Mouse (Mus musculus) hindbrain, postnatal 0 days (tissue): ENCODE results near the gene Glb1. TPM values are rescaled to one million over a fixed set of nuclear protein-coding genes. Genes with fewer than 3 reads are reported as not detected.

Experiments used
- ATAC-seq: fragments of 200-750 bp; cut with Nextera tagmentation; 2 replicates; pipeline ENCODE4 v1.8.0; 2017; ENCODE audit warnings: mild to moderate bottlenecking, moderate TSS enrichment, moderate library complexity
- DNase-seq: peaks from one replicate; pipeline ENCODE4 v3.0.0-alpha.2; 2015; ENCODE audit warnings: low spot score
- H3K27ac ChIP-seq: fragments of 300-500 bp; sonication (generic); 2 replicates; pipeline ENCODE4 v1.5.1; 2014; ENCODE audit warnings: mild to moderate bottlenecking
- H3K27me3 ChIP-seq: fragments of 300-500 bp; sonication (generic); 2 replicates; pipeline ENCODE4 v1.6.1; 2014; ENCODE audit warnings: low read length, mixed read lengths; ENCODE audit not compliant: insufficient read depth
- H3K36me3 ChIP-seq: fragments of 300-500 bp; sonication (generic); 2 replicates; pipeline ENCODE4 v1.6.1; 2014; ENCODE audit warnings: low read length, mixed read lengths; ENCODE audit not compliant: insufficient read depth
- H3K4me1 ChIP-seq: fragments of 300-500 bp; sonication (generic); 2 replicates; pipeline ENCODE4 v1.6.1; 2014; ENCODE audit warnings: antibody characterized with exemption, low read length, mixed read lengths; ENCODE audit not compliant: insufficient read depth
- H3K4me2 ChIP-seq: fragments of 300-500 bp; sonication (generic); 2 replicates; pipeline ENCODE4 v1.6.1; 2014; ENCODE audit warnings: low read depth, mild to moderate bottlenecking, low read length, moderate library complexity, mixed read lengths
- H3K4me3 ChIP-seq: fragments of 300-500 bp; sonication (generic); 2 replicates; pipeline ENCODE4 v1.5.1; 2014; ENCODE audit warnings: low read length
- H3K9ac ChIP-seq: fragments of 300-500 bp; sonication (generic); replicated peaks from 2 replicates; pipeline ENCODE4 v1.6.1; 2014; ENCODE audit warnings: mild to moderate bottlenecking, low read length, moderate library complexity, mixed read lengths
- H3K9me3 ChIP-seq: fragments of 300-500 bp; sonication (generic); 2 replicates; pipeline ENCODE4 v1.6.1; 2016; ENCODE audit warnings: low read length, mixed read lengths
- CTCF ChIP-seq: IDR thresholded peaks from 2 replicates; pipeline ENCODE4 v1.5.1; 2016; ENCODE audit warnings: antibody characterized with exemption, control low read depth, low read depth
- WGBS: fragments of 180-500 bp; shearing (Covaris S2); extraction: QIAGEN DNeasy Blood & Tissue Kit; methylation state at CpG from one replicate; pipeline ENCODE4 v1.1.7; 2014; 5-methylcytosine and 5-hydroxymethylcytosine counted together
- polyA plus RNA-seq: library from polyadenylated mRNA; unstranded; fragments of >200 nt; fragmentation: Nextera tagmentation; extraction: Ambion mirVana; gene quantifications from 2 replicates; pipeline ENCODE4 v1.2.1, GENCODE M21; 2015
- total RNA-seq: library from RNA; depleted of rRNA; stranded (reverse); fragments of >200 nt; gene quantifications from 2 replicates; pipeline ENCODE4 v1.2.3, GENCODE M21; 2014

Glb1 gene
- total and polyA plus RNA-seq, 2 experiments from 2014 or later: 36.2 to 41.9 TPM

DNA sequence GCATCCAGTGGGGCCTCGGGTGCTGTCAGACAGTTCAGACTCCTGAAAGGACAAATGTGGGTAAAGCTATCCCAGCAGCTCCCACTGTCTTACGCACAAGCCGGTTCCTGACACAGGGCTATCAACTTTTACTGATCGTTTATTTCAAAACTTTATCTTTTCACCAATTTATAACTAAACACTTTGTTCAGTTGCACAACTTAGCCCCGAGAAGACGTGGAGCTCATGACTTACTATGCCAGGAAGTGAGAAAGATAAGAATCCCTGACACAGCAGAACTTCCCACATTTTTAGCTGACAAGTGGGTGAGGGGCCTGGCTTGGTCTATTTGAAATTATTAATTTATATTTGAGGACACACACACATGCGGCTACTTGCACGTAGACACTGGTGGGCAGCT is 6.2 kb upstream of the Glb1 start:
- no peak for TF ChIP-seq CTCF
- H3K4me3 ChIP-seq: no peak overlapping the region
- 88% methylated on average over 8 of the region's 8 CpGs for WGBS
- ATAC-seq (no peak), DNase-seq (no peak)
- no peak overlapping the region for H3K4me2 ChIP-seq
- H3K9me3 ChIP-seq: no peaks in the 10 kb centered on the region
- H3K9ac ChIP-seq: no peak overlapping the region
- H3K36me3 ChIP-seq: no peaks in the 10 kb centered on the region
- no peaks in the 10 kb centered on the region for H3K4me1 ChIP-seq
- H3K27me3 ChIP-seq: no peaks in the 10 kb centered on the region
- H3K27ac ChIP-seq: no peak overlapping the region

DNA sequence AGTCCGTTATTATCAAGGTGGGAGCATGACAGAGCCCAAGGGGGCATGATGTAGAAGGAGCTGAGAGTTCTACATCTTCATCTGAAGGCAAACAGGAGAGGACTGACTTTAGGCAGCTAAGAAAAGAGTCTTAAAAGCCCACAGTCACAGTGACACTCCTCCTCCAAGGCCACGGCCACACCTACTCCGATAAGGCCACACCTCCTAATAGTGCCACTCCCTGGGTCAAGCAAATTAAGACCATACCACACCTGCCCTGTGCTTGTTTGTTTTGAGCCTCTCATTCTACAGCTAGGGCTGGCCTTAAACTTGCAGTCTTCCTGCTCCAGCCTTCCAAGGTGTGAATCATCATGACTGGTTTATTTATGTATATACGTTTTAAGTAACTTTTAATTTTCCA is 5.6 kb upstream of the Glb1 start:
- no peak overlapping the region for H3K4me2 ChIP-seq
- TF ChIP-seq CTCF: no peak
- 89% methylated on average over 4 of the region's 4 CpGs for WGBS
- DNase-seq (no peak), ATAC-seq (no peak)
- no peak overlapping the region for H3K9ac ChIP-seq
- no peaks in the 10 kb centered on the region for H3K36me3 ChIP-seq
- no peak overlapping the region for H3K4me3 ChIP-seq
- H3K27ac ChIP-seq: no peak overlapping the region
- no peaks in the 10 kb centered on the region for H3K4me1 ChIP-seq
- H3K27me3 ChIP-seq: no peaks in the 10 kb centered on the region
- no peaks in the 10 kb centered on the region for H3K9me3 ChIP-seq

DNA sequence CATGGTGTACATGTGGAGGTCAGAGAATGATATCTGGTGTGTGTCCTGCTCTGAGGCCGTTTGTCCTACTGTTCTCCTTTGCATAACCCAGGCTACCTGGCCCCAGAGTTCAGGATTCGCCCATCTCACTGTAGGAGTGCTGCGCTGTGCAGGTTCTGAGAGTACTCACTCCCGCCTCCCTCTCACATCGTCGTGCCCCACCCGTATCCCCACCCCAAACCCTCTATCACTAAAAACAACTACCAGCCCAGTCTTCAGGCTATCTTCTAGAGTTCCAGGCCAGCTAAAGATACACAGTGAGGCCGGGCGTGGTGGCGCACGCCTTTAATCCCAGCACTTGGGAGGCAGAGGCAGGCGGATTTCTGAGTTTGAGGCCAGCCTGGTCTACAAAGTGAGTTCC is 1.2 kb upstream of the Glb1 start:
- H3K4me2 ChIP-seq: no peak overlapping the region
- no peaks in the 10 kb centered on the region for H3K9me3 ChIP-seq
- no peak overlapping the region for H3K27ac ChIP-seq
- no peak overlapping the region for H3K9ac ChIP-seq
- H3K27me3 ChIP-seq: no peaks in the 10 kb centered on the region
- ATAC-seq: no peak
- no peak for TF ChIP-seq CTCF
- 0 out of 2 replicates have a peak, but pooled peaks cover under 1% of the 10 kb centered on the region for H3K36me3 ChIP-seq
- WGBS: 93% methylated on average over 12 of the region's 12 CpGs
- DNase-seq: no peak
- no peak overlapping the region for H3K4me3 ChIP-seq
- peaks cover 8% of the 10 kb centered on the region for H3K4me1 ChIP-seq

DNA sequence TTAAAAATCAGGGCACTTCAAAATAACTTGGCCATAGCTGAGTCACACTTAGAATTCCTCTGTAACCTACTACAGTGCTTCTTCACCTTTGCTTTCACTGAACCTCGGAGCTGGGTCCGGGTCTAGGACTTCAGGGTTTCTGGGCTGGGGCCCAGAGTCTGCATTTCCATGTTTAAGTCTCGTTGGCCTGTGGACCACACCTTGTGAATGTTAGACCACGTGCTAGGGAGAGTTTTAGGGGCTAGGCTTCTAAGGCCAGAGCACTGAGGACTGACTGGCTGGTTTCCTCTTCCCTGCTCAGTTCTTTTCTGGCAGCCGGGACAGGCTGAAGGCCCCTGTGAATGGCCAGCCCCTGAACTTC is 308 bp upstream of the Glb1 start:
- 20% methylated on average over 5 of the region's 5 CpGs for WGBS
- DNase-seq (no peak), ATAC-seq (no peak)
- H3K4me2 ChIP-seq: peak overlapping the region; percentile 80
- H3K9me3 ChIP-seq: no peaks in the 10 kb centered on the region
- no peak for TF ChIP-seq CTCF
- peak overlapping the region; percentile 82 for H3K9ac ChIP-seq
- H3K4me3 ChIP-seq: peak overlapping the region; percentile 88
- H3K27ac ChIP-seq: peak overlapping the region; percentile 94; the same call in 1 of the 2 replicates
- peaks cover 8% of the 10 kb centered on the region for H3K4me1 ChIP-seq
- no peaks in the 10 kb centered on the region for H3K27me3 ChIP-seq
- 0 out of 2 replicates have a peak, but pooled peaks cover 5% of the 10 kb centered on the region for H3K36me3 ChIP-seq

DNA sequence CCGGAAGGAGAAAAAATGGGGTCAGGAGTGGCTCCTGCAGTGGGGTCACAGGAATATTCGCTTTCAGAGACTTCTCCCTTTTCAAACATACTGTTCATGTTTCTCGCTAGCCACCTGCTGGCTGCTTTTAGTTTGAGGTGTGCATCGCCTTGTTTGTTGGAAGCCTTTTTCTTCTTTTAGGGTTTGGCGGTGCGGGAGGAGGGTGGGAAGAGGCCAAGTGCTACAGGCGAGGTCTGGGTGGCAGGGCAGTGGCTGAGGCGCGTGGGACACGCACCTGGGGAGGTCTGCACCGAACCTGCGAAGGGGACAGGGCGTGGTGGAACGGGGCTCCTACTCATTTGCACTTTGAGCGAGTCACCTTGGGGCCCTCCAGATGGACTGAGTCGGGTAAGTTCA is 807 bp downstream of the Glb1 start:
- TF ChIP-seq CTCF: peak; percentile 58

DNA sequence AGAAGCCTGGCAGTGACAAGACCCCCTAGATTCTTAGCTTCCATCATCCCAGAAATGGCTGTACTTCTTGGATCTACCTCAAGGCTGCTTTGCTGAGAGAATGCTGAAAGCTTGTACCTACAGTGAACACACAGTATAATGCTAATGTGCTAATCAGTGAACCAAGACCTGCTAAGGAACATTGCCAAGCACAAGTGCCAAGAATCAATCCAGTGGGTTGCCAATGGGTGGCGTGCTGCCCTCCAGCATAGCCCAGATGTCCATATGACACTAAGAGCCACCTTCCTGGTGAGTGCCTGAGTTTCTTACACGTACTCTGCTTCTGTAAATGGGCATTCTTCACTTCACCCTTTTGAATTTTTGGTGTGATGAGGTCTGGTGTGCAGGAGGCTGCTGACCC is 6.8 kb downstream of the Glb1 start:
- no peak; the same call in 1 of the 2 replicates for TF ChIP-seq CTCF
- WGBS: 40% methylated on average over 2 of the region's 2 CpGs
- Histone ChIP-seq H3K4me3 (no peak overlapping the region), H3K36me3 (peaks cover 11% of the 10 kb centered on the region; the same call in 1 of the 2 replicates), H3K4me1 (no peaks in the 10 kb centered on the region), H3K27ac (no peak overlapping the region), H3K9me3 (no peaks in the 10 kb centered on the region), H3K4me2 (no peak overlapping the region), H3K9ac (no peak overlapping the region), H3K27me3 (no peaks in the 10 kb centered on the region)
- peak; percentile 33 for DNase-seq
- 0 out of 2 replicates have a peak, but pooled peaks have one; percentile 38 for ATAC-seq

More for the DNA sequence above, 807 bp downstream of the Glb1 start:
- Histone ChIP-seq H3K27me3 (no peaks in the 10 kb centered on the region), H3K36me3 (0 out of 2 replicates have a peak, but pooled peaks cover 5% of the 10 kb centered on the region), H3K4me3 (peak overlapping the region; percentile 88), H3K4me1 (peaks cover 8% of the 10 kb centered on the region), H3K9me3 (no peaks in the 10 kb centered on the region), H3K27ac (peak overlapping the region; percentile 94), H3K9ac (peak overlapping the region; percentile 82), H3K4me2 (peak overlapping the region; percentile 80)
- no peak for ATAC-seq
- WGBS: 5% methylated on average over 16 of the region's 16 CpGs
- peak; percentile 56 for DNase-seq

DNA sequence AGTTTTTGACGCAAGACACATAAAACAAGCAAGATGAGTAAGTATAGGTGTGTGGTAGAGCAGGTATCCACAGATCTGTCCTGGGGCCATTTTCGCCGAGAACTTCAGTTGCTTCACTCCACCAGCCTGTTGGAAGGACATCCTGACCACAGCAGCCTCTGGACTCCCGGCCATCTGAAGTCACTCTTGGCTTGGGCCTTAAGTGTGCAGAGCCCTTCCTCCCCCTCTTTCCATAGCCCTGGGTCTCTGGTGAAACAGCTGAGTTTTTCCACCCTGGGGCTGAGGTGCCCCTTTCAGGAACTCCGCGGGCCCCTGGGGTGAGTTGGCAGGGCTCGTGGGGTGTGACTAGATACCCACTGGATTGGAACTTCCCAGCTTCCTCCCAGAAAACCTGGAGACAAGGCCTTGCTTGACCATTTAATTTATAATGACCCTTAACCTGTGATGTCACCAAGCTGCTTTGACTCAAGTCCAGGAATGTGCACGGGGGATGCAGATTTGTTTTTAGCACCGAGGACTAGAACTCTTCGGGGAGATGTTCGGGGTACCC is 9.5 kb downstream of the Glb1 start:
- DNase-seq: no peak
- no peaks in the 10 kb centered on the region for H3K4me1 ChIP-seq
- H3K27me3 ChIP-seq: no peaks in the 10 kb centered on the region
- no peak overlapping the region for H3K27ac ChIP-seq
- H3K9ac ChIP-seq: no peak overlapping the region
- no peaks in the 10 kb centered on the region for H3K9me3 ChIP-seq
- WGBS: 95% methylated on average over 11 of the region's 11 CpGs
- H3K4me3 ChIP-seq: no peak overlapping the region
- TF ChIP-seq CTCF: no peak
- H3K36me3 ChIP-seq: peaks cover 6% of the 10 kb centered on the region; the same call in 1 of the 2 replicates
- no peak for ATAC-seq
- H3K4me2 ChIP-seq: no peak overlapping the region
